Mouse (Mus musculus): Measurements from ENCODE around the gene Il16. TPM values are rescaled to one million over a fixed set of nuclear protein-coding genes. Genes with fewer than 3 reads are reported as not detected.

Il16 gene
- total RNA-seq, 2 experiments from 2014 or later = 7.9 to 8.5 TPM

DNA sequence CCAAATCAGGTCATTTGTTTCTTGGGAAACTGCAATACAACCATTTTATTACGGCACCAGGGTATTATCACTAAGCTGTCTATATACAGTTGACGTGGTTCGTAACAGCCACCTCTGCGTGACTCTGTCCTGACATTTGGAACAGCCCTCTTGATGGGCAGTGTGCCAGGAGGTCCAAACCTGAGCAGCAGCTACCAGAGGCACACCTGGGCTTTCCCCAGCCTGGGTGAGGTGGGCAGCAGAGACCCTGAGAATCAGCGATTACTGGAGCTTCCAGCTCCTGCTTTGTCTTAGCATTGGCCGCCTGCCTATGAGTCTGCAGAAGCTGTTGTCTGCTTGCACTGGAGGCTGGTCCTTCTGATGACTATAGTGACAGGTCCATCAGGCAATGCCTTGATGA lies 101.9 kb downstream of the Il16 start:
- DNase-seq = no peak

DNA sequence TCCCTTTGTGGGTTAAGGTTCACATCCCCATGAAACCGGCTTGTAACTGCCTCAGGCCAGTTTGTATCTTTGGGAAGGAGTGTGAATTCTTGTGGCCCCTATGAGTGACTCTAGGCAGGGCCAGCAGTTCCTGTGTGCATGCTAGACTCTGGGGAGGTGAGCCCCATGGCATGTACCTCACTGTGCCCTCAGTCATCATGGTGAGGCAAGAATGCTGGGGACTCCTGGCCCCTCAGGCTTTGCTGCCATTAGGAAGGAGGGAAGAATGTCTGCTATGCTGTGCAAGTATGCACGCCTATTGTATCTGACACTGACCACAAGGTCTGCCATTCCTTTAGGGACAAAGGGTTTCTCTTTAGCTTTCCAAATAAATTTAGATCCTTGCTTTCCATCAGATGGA lies 104.4 kb downstream of the Il16 start:
- no peak for DNase-seq

DNA sequence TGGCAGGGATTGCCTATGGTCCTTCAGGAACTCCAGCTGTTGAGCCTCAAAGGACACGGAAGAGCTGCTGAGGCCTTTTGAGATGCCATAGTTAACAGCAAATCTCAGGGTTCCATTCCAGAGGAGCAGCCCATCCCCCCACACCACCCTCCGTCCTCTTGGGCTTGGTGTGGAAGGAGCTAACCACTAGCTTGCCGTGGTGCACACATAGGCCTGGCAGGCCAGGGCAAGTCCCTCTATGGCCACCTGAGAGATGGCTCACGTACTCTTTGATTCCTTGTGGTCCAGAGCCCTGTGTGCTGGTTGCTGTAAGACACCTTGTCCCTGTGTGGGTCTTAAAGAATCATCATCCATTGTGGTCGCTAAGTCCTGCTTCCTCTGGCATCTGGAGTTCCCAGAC lies 104.9 kb downstream of the Il16 start:
- DNase-seq = no peak

DNA sequence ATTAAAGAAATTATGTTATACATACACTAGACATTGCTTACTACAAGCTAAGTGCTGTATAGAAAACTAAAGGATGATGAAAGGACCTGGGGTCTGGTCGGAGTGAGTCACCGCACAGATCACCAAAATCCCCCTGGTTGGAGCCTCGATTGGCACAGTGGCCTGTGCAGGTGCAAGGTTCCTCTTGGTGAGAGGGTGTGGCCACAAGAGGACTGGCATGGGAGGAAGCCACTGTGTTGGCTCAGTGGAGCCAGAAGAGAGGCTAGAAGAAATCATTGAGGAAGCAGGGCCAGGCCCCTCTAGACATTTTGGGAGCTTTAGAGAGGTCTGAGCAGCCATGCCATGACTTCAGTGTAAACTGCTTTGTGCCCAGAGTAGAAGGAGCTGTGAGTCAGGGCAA lies 106.4 kb downstream of the Il16 start:
- DNase-seq = no peak

DNA sequence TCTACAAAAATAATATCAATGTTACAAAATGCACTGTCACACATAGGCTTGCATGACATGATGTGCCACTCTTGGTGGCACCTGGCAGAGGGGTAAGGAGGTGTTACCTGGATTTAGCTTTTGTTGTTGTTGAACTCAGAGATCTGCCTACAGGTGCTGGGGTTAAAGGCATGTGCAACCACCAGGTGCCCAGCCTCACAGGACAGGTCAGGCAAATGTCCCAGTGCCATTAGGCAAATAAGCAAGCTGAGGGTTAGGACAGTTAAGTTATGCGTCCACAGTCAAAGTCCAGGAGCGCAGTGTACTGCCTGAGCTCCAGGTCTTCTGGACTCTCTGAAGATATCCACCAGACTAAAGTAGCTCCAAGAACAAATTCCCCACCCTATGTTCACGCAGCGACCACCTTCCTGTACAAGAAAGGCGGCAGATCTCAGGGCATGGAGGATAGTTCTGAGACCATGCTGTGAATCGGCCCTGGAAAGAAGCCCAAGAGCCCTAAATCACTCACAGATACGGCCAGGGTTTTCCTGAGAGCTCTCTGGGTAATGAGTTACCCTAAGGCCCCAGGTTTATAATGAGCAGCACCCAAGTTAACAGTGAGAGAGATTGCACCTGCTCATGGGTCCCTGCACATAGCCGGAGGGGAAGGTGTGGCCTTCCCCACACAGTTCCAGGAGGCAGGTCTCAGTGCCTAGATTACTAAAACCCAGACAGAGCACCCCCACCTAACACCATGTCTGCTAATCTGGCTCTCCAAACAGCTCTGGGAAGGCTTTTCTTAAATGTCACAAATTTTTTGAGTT lies 107.5 kb downstream of the Il16 start:
- DNase-seq = no peak

DNA sequence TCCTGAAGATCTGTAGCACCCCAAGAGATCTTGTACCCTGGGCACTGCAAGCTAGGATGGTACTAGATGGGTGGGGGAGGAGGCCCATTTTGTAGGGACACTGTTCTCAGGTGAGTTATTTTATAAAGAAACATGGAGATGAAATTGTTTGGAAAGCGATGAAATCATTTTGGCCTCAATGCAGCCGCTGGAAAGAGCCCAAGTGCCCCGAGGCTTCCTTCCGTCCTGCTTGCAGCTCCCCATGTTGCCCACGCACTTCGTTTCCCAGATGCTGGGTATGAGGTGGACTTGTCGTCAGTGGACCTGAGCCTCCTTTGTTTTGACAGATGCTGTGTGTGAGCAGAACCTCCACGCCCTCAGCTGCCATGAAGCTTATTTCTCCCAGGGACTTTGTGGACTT lies 109.1 kb downstream of the Il16 start:
- no peak for DNase-seq

DNA sequence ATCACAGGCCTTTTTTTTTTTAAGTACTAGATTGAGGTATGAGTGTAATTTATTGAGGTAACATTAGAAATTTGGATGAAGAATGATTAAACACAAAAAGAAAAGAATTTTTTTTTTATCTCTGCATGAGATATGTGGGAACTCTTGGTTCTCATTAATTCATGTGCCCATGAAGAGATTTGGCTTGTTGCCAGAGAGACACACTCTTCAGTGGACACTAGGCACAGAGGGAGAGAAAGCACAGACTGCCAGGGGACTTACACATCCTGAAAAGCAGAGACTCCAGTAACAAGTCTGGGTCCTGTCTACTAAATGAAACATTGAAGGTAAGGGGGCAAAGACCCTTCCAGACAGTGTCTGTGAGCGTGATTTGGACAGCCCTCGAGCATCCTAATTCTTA lies 109.8 kb downstream of the Il16 start:
- DNase-seq = no peak

DNA sequence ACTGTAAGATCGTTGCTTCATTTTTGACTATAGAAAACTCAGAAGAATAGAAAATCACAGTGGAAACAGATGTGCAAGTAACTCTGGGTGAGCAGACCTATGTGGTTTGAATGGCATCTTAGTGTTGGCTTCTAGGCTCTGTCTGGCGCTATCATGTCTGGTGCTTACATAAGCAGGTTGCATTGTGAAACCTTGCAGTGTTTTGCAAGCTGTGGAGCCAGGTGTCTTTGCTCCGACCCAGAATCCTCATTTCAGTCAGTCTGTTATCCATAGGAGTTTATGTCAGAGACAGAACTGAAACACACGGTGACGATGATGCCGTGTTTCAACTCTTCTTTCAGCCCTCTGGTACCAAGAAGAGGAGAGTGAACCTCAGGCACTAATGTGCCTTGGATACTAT lies 111.7 kb downstream of the Il16 start:
- DNase-seq = no peak

DNA sequence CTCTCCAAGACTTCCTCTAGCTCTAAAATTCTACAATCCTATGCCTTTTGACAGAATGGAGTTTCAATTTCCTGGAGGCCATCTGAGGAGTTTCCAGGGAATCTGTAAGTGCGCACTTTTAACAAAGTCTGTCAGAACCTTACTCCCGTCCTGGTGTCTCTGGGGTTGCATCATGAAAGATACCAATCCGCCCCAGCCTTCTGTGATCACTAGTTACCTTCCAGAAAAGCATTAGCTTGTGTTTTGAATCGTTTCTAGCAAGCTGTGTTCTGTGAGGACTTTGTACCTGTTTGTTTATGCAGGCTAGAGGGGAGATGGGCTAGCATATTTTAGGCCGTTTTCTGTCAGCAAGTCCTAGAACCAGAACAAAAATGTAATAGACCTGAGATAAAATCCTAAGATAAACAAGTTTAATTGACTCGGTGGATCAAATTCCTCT lies 112.8 kb downstream of the Il16 start:
- no peak for DNase-seq

DNA sequence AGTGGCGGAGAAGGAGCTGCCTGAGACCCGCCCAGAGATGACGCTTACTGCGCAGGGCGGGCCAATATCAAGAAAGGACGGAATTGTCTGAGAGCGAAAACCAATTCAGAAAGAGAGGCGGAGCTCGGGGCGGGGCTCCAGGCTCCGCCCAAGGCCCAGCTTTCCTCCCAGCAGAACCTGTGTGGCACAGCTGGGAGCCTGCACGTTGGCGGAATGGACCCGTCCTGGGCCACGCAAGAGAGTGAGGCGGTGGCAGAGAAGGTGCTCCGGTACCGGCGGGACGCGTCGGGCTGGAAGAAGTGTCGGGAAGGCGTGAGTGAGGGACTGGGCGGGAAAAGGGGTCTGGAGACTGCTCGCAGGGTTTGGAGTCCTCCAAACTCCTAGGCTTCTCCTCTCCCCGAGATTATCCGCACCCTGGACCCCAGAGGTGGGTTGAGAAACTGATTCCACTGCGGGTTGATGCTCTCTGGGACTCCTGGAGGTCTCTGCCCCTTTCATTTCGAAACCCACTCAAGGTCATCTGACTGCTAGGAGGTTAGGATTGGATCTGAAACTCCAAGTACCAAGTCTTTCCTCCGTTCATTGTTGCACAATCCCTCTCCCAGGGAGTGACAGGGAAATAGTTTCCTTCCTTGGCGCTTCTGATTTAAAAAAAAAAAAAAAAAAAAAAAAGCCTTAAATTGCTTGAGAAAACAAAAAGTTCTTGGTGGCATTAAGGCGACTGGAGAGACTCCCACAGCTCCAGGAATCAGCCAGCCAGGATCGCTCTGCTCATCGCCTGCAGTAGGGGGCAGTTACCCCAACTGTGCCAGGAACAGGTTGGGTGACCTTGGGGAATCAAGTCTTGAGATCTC lies 113.5 kb downstream of the Il16 start, which contains the start of gene Stard5:
TSS of gene Stard5 (plus strand) at position 132 of the 854 bp plus-strand sequence.
- peak; percentile 86 for DNase-seq

DNA sequence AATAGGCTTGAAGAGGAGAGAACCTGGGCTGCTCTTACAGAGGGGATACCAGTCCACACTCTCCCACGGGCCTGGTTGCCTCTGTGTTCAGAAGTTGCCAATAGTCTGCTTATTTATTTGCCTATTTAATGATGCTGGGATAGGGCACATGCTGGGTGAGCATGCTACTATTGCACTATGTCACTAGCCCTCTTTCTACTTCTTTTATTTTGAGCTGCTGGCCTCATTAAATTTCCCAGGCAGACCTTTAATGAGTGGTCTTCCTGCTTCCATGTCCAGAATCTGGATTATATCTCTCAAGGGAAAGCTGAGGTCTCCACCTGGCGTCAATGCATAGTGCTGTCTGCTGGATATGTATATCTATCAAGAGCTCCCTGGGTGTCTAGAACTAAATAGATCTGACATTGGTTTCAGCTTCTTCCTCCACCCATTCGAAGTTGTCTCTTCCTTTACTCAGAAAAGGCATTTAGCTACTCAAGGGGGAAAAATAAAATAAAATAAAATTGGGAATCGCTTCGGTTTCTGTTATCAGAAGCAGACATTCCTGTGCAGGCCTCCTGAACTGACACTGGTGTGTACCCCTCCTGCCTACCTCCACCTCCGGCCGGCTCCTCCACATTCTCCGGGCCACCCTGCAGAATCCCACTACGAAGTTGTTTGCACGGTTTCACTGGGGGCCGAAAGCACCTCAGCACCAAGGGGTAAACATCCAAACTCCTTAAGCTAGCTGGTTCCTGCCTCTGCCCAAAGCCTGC lies 114.3 kb downstream of the Il16 start:
- no peak for DNase-seq

DNA sequence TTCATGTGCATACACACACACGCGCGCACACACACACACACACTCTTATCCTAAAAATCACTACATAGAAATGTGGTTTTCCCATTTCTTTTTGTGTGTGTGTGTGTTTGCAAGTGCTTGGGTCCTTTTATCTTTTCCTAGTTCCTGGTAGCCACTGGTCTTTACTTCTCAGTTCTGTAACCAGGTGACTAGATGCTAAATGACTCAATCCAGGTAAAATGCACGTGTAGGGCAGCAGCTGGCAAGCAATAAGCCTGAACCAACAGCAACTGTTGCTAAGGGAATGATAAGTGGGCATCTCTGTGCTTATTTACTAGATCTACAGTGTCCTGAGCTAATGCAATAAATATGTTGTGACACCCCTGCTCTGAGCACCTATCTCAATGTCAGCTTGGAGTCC lies 118.2 kb downstream of the Il16 start:
- no peak for DNase-seq

DNA sequence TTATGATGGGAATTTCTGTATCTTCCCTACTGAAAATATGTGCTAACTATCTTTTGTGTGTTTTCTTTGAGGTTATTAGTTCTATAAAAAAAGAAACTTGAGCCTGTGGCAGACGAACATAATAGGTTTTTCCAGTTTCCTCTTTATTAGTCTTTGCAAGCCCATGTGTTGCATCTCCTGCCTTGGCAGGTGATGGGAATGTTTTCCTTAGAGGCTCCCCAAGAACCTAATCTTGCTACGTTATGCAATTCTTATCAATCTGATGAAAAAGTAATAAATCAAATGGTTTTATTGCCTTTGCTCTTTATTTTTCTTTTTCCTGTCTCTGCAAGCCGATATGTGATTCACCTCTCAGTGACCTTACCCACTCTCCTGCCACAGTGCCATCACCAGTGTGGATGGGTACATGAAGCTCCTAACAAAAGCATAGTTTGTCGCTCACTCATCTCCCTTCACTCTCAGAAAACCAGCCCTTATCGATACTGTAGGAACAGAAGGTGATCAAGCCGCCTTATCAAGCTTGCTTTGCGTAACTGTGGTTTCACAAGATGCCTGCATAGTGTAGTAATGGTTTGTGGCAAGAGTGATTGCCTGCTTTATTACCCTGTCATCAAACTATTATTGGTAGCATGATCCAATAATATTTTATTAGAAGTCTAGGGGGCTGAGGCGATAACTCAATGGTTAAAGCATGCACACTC lies 118.8 kb downstream of the Il16 start:
- no peak for DNase-seq

DNA sequence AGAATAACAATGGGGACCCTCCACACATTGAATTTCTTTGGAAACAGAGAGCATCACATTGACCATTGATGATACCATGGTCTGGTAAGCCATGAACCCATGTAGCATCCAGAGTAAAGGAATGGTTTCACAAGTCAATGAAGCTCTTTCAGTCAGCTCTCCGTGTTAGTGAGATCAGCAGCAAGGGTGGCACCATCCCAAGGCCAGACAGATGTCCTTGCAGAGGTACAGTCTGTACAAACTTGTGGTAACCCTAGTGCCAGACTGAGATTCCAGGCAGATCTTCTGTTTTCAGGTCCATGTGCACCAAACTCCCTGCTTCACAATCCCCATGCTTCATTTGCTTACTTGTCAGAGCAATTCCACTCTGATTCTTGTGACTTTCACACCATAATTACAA lies 121.5 kb downstream of the Il16 start:
- DNase-seq = no peak

DNA sequence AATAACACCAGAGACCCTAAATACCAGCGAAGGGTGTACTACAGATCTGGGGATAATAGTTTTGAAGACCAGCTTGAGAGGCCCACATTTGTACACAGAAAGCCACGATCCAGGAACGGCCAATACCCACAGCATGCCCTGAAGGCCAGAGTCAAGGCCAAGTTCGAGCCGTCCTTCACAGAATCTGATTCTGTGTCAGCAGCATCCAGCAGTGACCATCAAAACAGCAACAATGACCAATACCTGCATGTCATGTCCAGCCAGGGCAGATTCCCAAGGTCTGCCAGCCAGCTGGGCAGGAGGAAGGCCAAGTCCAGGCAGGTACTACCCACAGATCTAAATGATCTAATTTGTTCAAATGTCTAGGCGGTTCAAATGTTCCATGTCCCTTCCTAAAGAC lies 122.9 kb downstream of the Il16 start:
- no peak for DNase-seq

DNA sequence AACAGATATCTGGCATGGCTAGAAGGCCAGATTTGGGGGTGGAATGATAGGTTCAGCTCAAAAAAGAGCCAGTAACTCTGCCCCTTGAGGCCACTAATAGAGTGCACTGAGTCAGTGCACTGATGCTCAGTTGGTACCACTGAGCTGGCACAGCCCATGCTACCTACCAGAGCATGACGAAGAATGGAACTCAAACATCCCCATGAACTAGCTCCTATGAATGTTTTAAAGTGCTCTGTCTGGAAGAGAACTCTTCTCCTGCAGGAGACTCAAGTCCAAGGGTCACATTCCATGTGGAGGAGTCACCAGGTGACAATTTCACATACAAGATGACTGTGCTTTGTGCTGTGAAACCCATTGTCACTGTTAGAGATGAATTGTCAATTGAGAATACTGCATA lies 126.8 kb downstream of the Il16 start:
- DNase-seq = no peak

DNA sequence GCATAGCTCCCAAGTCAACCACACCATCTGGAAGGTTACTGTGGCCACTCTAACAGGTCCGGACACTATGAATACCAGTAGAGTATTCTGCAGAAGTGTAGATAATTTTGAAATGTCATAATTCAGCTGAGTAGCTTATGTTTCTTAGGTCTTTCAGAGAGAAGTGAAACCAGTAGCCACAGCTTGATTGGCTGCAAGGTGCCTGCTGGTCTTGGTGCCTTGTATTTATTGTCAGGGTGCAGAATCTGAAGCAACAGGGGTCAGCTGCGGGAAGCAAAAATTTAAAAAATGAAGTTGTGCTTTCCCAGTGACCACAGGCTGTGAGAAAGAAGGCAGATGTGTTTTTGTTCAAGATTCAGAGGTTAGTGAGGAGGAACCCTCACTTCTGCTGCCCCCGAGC lies 129.3 kb downstream of the Il16 start:
- no peak for DNase-seq

DNA sequence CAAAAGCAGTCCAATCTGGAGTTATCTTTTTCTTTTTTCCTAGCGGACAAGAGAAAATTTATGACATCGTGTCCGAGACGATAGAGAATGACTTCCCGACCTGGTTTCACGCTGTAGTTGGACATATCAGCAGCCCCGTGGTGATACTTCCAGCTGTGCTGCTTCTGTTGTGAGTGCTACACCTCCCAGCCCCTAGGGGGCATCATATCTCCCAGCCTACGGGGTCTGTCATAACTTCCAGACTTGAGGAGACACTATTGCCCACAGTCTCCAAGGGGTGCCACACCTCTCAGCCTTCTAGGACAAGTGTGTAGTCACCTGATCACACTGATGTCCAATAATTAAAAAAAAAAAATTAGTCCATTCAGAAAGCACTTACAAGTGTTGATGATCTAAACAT lies 129.7 kb downstream of the Il16 start:
- no peak for DNase-seq

DNA sequence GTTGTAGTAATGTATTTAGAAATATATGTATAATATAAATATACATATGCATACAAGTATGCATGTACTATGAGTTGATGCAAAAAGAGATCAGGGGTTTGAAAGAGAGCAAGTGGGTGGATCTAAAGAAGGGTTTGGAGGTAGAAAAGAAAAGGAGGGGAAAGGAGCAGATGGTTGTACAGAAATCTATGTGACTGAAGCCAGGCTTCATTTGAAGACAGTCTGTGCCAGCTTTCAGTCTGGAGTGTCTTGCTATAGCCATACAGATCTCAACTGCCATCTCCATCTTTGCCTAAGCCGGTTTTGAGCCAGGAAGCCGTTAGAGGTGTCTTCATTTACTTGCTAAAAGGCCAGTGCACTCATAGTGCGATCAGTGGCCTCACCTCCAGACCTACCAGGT lies 130.3 kb downstream of the Il16 start:
- DNase-seq = no peak

DNA sequence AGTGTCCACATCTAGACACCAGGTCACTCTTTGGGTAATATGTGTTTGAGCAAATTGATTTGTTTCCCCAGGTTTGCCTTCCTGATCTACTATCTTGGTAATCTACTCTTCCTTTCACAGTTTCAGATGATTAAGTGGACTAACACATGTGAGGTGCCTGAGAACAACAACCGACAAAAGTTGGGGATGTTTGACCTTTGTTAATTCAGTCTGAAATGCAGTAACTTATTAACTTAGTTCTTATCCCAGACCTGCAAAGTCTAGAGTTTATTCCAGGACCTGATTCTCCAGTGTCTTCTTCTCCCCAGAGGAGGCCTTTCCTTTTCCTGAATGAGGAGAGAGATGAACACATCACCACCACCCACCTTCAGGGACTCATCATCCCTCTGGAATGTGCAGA lies 133.6 kb downstream of the Il16 start:
- no peak for DNase-seq

DNA sequence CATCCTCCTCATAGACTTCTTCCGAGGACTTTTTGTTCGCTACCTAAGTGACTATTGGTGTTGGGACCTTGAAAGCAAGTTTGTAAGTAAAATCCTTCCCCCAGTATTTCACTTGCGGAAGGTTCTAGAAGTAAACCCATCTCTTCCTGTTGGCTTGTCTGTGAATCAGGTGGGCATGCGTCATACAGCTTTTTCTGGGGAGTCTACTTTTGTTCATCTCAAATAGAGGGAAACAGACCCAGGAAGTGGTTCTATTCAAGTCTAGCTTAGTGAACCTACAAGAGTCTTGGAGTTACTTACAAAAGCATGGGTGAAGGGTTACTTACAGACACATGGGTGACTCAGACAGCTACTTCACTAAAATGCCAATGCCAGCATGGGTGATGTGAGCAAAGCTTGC lies 135.6 kb downstream of the Il16 start:
- DNase-seq = no peak

DNA sequence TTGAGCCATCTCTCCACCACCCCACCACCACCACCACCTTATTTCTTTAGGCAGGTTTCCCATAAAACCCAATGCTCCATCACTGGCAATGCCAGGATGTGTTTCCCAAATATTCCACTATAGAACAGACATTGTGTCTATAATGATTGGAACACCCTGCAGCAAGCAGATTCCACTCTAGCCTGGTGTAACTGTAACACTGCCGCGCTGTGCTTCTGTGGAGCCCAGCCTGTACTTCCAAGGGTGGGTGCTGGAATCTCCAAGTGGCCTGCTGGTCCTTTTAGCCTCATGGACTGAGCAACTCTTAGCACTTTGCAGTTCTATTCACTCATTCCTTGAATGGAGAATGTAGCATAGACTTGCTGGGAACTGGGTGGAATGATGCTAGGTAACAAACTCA lies 138.7 kb downstream of the Il16 start:
- no peak for DNase-seq

Measured in gastrocnemius, postnatal 10 days (tissue).